Mouse (Mus musculus): ENCODE results near the gene Camkk2.

DNA sequence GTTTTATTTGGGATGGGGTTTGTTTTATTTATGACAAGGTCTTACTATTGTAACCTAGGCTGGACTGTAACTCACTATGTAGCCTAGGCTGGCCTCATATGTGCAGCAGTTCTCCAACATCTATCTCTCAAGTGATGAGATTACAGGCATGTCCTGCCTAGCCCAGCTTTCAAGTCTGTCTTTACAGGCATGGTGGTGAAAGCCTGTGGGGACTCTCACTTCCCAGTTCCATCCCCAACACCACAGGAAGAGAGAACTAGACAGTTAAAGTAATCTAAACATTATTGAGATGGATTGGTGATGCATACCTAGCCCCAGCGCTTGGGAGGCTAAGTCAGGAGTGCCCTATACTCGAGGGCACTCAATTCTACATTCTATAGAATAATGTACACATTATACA lies 9.5 kb upstream of the Camkk2 start:
- TF ChIP-seq CTCF (IDR thresholded peaks at IDR 0.05; ENCODE audit: borderline replicate concordance, insufficient read depth, low read depth, low read length), result no peak
- TF ChIP-seq POLR2A (IDR thresholded peaks at IDR 0.05; ENCODE audit: borderline replicate concordance, insufficient read depth, low read length), result no peak
